Mouse (Mus musculus) left cerebral cortex, postnatal 25 days (tissue): ENCODE data around the gene Rasgrp2. TPM values are rescaled to one million over a fixed set of nuclear protein-coding genes. Genes with fewer than 3 reads are reported as not detected.

Experiments used
- DNase-seq, 2 experiments: peaks; one replicate each; pipeline ENCODE4 v3.0.0; 2022; ENCODE audit warnings: low spot score in 2 of 2, mixed read lengths in 1 of 2
- intact Hi-C: fragments of 180-260 bp; cut with DNase I; formaldehyde crosslinking; loops from one replicate; pipeline ENCODE4 v1.15.1; 2025
- total RNA-seq, 2 experiments: library from RNA; stranded (reverse); gene quantifications; 2 replicates each; pipeline ENCODE4 v1.2.3; 2021

Rasgrp2 gene
- total RNA-seq: 10 to 100 TPM; 49.8 to 86.4 TPM

DNA sequence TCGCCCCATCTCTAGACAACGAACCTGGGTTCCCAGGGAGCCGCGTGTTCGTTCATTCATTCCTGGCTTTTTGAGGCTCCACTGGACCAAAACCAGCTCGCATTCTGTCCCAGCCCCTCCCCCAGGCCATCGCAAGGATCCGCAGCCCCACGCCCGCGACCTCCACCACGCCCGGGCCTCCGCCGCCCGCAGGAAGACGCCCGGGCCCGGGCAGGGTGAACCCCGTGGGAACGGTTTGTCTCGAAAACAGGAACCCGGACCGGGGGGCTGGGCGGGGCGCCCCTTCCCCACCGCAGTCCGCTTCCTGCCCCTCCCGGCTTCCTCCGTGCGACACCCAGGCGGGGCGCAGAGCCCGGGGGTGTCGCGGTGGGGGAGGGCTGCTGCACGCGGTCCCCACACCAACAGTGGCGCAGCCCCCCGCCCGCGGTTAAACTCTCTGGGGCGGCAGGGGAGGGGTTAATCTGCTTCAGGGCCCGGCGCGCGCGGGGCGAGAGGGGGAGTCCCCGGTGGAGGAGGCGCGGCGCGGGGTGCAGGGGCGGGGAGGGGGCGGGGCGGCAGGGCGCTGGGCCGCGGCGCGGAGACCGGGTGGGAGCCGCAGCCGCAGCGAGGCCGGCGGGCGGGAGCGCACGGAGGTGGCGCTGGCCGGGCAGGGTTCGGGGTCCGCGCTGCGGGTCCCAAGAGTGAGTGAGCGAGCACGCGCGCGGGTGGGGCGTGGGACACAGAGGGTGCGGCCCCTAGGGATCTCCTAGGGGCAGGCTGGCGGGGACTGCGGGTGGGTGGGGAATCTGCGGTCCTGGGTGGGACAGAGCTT lies at the start of gene Rasgrp2:
Gene Rasgrp2, plus strand, starts transcription at position 56 of the 811 bp plus-strand sequence.
- DNase-seq: no peak
- intact Hi-C loops: no loop called here

DNA sequence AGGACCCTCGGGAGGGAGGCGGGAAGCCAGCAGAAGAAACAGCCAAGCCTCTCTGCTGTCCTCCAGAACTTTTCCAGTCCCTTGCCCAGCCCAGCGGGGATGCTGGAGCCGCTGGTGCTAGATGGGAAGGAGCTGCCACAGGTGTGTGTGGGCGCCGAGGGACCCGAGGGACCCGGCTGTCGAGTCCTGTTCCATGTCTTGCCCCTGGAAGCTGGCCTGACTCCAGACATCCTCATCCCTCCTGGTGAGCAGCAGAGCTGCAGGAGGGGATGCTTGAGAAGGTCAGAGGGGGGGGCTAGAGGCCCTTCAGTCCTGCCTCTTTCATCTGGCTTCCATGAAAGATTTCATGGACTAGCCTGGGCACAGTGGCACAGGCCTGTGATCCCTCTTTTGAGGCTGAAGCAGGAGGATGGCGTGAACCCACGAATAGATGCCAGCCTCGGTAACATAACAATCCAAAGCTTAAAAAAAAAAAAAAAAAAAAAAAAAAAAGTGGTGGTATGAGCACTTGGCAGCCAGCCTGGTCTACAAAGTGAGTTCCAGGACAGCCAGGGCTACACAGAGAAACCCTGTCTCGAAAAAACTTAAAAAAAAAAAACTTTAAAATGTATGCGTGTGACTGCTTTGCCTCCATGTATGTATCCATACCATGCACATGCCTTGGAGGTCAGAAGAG lies 47.6 kb upstream of the Rasgrp2 start:
- intact Hi-C loops: no loop called here
- no peak for DNase-seq

DNA sequence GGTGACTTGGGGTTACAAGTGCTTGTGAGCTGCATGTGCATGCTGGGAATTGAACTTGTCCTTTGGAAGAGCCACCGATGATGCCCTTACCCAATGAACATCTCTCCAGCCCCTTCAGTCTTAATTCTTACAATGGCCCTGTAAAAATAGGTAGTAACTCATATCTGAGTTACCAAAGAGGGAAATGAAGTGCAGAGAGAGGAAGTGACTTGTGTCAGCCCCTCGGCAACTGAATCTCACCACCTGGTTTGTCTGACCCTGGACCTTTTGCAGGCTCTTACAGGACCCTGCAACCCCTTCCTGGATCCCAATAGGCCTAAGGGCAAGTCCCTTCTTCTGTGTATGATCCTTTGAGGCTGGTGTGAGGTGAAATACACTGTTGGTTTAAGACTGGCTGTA lies 47.0 kb upstream of the Rasgrp2 start:
- no peak for DNase-seq
- intact Hi-C loops: no loop called here

DNA sequence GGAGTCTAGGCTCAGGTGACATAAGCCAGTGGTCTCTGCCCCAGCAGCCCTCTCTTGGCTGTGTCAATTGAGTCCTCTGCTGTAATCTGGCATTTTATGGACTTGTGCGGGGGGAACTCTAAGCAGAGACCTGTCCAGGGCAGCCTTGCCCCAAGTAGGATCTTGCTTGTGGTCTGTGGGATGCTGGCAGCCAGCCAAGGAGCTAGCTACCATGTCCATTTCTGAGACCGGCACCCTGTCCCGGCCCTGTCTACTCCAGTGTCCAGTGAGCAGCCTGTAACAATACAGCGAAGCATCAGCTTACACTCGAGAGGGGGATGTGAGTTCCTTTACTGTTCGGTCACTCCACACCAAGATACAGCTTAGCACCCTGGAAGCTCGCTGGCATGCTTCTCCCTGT lies 45.1 kb upstream of the Rasgrp2 start:
- DNase-seq: no peak
- intact Hi-C loops: no loop called here

DNA sequence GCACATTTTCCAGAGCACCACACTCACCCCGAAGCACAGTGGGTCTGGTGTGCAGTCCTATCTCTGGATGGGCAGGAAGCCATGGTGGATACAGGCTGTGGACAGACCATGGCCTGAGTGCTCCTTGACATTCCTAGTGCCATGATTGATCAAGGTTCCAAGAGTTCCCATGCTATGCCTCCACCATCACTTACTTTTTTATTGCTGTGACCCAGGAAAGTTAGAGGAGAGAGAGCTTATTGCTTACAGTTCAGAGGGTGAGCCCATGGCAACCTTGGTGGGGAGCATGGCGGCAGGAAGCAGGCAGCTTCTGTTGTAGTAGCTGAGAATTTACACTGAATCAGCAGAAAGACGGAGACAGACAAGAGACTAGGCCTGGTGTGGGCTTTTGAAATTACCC lies 37.8 kb upstream of the Rasgrp2 start:
- no peak for DNase-seq

DNA sequence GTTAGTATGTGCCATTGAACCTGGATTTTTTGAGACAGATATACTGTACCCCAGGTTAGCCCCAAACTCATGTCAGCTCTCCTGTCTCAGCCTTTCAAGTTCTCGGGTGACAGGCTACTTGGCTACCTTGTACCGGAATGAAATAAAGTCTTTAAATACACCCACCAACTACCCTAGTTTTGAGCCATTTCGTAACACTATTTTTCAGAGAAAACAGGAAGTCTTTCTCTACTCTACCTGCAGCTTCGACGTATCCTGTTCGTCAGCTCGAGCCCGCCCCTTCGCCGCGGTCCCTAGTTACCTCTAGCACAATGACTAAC lies 36.1 kb upstream of the Rasgrp2 start:
- DNase-seq: no peak
- intact Hi-C loops: loop anchor here (2.0 kb wide), 1 partner anchor 28 kb away; the partner anchor contains the start of gene Men1

More for the DNA sequence above, 37.8 kb upstream of the Rasgrp2 start:
- intact Hi-C loops: no loop called here

DNA sequence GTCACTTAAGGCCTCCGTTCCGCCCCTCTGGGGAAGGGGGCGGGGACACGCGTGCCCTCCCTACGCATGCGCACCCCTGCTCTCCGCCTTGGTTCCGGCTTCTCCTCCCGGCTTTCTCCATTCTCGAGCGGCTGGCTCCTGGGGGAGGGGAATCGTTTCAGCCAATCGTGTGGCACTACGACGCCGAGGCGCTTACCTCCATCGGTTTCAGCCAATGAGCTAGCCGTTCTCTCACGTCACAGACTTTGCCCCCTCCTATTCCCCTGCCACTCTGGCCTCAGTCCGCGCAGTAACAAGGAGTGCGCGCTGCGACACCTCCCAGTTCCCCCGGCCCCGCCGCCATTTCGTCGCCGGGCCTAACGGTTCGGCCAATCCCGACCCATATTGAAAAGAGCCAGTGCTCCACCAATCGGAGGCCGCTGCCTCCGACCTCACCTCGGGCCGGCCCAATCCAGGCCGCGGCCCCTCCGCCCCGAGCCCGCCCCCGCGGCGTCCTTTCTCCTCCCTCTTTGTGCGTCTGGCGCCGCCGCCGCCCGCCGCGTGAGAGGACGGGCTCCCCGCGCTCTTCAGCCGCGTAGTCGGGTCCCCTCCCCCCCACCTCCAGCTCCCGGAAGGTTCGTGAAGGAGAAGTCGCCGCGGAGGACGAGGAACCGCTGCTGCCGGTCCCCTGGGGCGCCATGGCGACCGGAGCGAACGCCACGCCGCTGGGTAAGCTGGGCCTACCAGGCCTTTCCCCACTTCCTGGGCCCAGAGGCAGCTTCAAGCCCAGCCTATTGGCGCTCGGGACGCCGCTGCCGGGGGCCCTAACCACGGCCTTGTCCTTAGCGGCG lies 35.5 kb upstream of the Rasgrp2 start, which contains the start of gene Sf1:
Gene Sf1, plus strand, starts transcription at position 280 of the 830 bp plus-strand sequence.
- peak; percentile 99 to 100 for DNase-seq
- intact Hi-C loops: loop anchor here (2.0 kb wide), 1 partner anchor 29 kb away; the partner anchor contains the start of gene Men1

DNA sequence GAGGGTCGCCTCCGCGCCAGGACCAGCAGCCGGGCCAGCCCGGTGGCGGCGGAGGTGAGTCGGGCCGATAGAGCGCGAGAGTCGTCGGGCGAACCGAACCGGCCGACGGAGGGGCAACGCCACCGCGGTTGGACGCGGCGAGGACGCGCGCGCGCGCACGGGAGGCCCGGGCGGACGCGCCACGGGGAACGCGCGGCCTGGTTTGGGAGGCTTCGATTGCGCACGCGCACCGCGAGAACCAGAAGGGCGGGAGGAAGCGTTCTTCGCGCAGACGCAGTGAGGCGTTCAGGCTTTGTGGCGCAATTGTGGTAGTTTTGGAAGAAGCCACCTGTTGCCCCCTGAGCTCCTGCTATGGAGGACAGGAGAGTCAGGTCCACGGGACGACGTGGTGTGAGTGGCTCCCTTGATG lies 34.8 kb upstream of the Rasgrp2 start:
- intact Hi-C loops: no loop called here

DNA sequence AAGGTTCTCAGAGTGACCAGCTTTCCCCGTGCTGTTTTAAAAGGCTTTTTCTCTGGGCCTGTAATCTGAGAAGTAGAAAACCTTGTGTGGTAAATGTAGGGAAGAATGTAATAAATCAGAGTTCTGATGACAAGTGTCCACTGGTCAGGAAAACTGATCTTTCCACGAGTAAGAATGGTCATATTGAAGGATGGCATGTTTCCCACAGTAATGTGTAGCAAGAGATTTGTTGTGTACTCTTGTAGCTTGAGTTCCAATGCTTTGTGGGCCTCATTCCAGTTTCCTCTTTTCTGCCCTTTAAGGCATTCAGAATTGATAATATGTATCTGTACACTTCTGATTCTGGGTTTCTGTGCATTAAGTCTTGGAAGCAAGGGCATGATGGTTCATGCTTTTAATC lies 34.3 kb upstream of the Rasgrp2 start:
- no peak for DNase-seq
- intact Hi-C loops: no loop called here

More for the DNA sequence above, 34.8 kb upstream of the Rasgrp2 start:
- DNase-seq: peak; percentile 90 to 94

DNA sequence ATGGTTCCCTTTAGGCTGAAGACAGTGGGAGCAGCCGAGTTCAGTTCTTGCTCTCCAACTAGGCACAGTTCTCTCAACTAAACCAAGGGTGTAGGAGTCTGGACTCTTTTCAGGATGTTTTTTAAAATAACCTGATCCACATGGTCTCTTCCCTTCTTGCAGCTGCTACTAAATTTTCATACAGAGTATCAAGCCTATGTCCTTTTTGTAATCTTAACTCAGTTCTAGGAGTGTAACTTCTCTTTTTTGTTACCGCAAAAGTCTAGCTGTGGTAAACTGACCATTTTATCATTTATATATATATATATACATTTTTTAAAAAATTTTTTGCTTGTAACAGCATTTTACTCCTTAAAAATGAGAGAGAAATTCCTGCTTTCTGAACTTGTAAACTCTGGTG lies 29.0 kb upstream of the Rasgrp2 start:
- peak in 1 of 2 experiments; percentile 46 for DNase-seq
- intact Hi-C loops: loop anchor here (5.0 kb wide), 1 partner anchor 47 kb away; the partner anchor contains the start of gene Nrxn2

DNA sequence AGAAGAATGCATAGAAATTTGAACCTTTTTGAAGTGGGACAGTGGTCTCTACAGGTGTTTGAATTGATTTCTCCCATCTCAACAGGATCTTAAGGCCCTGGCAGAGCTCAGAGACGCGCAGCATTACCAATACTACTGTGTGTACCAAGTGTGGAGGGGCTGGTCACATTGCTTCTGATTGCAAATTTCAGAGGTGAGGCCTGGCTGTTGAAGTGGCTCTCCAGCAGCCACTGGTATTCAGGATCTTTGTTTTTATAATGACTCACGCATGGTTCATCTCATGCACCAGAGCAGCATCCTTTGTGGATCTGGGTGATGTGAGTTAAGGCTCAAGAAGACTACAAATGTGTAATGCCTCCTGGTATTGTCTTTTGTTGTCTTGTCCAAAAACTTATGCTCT lies 26.7 kb upstream of the Rasgrp2 start:
- intact Hi-C loops: loop anchor here (5.0 kb wide), 1 partner anchor 45 kb away; the partner anchor contains the start of gene Nrxn2
- no peak for DNase-seq

DNA sequence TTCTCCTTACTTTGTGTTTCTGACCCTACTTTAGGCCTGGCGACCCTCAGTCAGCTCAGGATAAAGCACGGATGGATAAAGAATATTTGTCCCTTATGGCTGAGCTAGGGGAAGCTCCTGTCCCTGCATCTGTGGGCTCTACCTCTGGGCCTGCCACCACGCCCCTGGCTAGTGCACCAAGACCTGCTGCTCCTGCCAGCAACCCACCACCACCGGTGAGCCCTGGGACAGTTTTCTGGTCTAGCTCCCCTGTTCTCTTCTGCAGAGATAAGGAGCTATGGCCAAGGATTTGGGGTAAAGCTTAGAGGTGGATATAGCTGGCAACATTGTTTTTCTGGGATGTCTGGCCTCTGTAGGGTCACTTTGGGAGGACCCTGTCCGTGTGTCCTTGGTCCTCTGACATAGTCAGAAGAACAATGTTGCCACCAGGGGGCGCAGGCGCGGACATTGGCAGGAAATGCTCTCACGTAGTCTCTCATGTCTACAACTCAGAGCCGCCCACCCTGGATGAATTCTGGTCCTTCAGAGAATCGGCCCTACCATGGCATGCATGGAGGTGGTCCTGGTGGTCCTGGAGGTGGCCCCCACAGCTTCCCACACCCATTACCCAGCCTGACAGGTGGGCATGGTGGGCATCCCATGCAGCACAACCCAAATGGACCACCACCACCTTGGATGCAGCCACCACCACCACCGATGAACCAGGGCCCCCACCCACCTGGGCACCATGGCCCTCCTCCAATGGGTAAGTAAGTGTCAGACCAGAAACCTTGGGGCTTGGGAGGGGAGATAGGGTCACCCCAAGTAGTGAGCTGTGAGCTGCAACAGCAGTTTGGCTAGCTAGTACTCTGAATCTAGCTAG lies 25.4 kb upstream of the Rasgrp2 start:
- peak; percentile 72 to 74 for DNase-seq
- intact Hi-C loops: loop anchor here (5.0 kb wide), 1 partner anchor 44 kb away; the partner anchor contains the start of gene Nrxn2

DNA sequence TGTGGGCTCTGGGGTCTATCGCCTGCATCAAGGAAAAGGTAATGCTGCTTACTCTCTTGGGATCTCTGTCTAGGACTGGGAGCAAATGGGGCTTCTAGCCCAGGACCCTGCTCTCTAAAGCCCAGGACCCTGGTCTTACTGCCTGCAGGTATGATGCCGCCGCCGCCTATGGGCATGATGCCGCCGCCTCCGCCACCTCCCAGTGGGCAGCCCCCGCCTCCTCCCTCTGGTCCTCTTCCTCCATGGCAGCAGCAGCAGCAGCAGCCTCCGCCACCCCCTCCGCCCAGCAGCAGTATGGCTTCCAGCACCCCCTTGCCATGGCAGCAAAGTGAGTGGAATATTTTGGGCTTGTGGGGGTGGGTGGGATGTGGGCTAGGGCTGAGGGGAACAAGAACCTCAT lies 24.6 kb upstream of the Rasgrp2 start:
- DNase-seq: no peak
- intact Hi-C loops: loop anchor here (5.0 kb wide), 1 partner anchor 43 kb away; the partner anchor contains the start of gene Nrxn2

DNA sequence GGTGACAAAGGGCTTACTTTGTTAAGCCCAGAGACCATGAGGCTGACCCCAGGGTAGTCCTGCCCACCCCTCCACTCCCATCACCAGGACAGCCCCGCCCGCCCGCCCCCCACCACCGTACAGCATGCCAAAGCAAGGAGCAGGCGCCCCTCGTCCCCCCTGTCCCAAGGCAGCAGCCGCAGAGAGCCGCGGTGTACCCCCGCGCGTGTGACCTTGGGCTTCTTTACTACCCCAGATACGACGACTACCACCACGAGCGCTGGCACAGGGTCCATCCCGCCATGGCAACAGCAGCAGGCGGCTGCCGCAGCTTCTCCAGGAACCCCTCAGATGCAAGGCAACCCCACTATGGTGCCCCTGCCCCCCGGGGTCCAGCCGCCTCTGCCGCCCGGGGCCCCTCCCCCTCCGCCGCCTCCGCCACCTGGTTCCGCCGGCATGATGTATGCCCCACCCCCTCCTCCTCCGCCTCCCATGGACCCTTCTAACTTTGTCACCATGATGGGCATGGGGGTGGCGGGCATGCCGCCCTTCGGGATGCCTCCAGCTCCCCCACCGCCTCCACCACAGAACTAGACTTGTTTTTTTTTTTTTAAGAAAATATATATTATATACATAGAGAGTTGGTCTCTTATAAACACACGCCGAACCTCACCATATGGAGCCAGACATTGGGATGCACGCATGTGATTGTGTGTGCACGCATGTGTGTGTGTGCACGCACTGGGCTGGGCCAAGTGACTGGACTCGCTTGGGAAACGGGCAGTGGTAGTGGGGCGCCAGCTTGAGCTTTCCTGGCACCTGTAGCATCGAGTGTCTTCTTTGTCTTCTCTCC lies 23.5 kb upstream of the Rasgrp2 start:
- DNase-seq: no peak
- intact Hi-C loops: no loop called here

DNA sequence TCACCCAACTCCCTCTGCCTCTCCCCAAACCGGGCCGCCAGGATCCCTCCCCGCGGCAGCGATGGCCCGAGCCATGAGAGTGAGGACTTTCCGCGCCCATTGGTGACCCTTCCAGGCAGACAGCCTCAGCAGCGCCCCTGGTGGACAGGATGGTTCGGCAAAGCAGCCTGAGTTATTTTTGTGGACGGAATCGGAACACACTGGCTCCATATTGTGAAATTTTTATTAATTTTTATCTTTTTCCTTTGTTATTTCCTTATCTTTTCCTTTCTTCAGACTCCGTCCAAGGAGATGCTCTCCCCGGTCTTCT lies 22.9 kb upstream of the Rasgrp2 start:
- DNase-seq: no peak
- intact Hi-C loops: no loop called here

DNA sequence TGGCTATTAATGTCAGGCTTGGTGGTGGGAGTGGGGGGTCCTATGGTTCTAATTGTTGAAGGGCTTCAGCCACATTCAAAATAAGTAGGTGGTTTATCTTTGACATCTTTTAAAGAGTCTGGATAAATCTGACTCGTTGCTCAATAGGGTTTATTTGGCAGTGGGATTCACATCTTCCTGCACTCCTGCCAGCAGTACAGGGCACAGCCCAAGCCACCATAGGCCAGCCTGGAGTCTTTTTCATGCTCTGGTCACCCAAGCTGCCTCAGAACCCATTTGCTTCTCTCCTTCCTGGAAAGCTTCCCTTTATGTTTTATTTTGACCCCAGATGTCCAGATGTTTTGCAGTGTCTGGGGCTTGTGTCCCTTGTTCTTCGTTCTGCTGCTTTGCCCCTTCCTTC lies 22.5 kb upstream of the Rasgrp2 start:
- DNase-seq: no peak
- intact Hi-C loops: no loop called here

DNA sequence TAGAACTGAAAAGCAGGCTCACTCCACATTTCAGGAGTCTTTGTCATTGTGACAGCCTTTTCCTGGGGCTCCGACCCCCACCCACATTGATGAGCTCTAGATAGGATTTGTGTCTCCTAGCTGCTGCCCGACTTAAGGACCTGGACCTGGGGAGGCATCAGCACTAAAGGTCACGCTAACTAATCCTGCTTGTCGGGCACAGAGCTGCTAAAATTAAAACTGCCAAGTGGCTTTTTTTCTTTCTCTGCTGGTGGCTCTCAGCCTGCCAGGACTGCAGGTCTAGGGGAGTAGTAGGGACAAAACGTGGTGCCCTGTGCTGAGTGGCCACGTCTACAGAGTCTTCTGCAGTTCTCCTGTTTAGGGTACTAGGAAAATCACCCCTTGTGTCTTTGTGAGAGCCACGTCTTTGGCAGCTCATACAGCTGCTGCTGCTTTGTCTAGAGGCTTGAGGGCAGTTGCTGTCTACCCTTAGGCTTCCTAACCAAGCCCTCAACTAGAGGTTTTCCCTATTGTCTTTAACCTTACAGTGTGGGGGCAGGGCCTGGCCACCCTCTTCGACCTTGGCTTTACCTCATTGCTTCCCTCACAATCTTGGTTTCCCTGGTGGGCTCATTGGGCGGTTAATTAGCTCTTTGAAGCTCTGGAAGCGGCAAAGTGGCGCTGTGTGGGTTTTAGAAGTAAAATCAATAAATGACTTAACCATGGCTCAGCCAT lies 21.7 kb upstream of the Rasgrp2 start:
- intact Hi-C loops: no loop called here
- DNase-seq: no peak
